Mouse (Mus musculus) kidney, embryonic 16.5 days (tissue): Measurements from ENCODE around the gene Gm1123. TPM values are rescaled to one million over a fixed set of nuclear protein-coding genes. Genes with fewer than 3 reads are reported as not detected.

ENCODE experiments used
- ATAC-seq: fragments of 200-750 bp; cut with Nextera tagmentation; 2 replicates; pipeline ENCODE4 v1.8.0; 2017; ENCODE audit warnings: moderate TSS enrichment; ENCODE audit not compliant: low FRiP score, low TSS enrichment
- H3K27ac ChIP-seq: fragments of 300-500 bp; sonication (generic); 2 replicates; pipeline ENCODE4 v1.5.1; 2014; ENCODE audit warnings: low read length
- H3K27me3 ChIP-seq: fragments of 300-500 bp; sonication (generic); 2 replicates; pipeline ENCODE4 v1.6.1; 2014; ENCODE audit warnings: low read length, control low read depth, mixed read lengths; ENCODE audit not compliant: insufficient read depth
- H3K36me3 ChIP-seq: fragments of 300-500 bp; sonication (generic); 2 replicates; pipeline ENCODE4 v1.6.1; 2014; ENCODE audit warnings: low read length, control low read depth, mixed read lengths; ENCODE audit not compliant: insufficient read depth
- H3K4me1 ChIP-seq: fragments of 300-500 bp; sonication (generic); 2 replicates; pipeline ENCODE4 v1.6.1; 2014; ENCODE audit warnings: low read length, control low read depth, mixed read lengths; ENCODE audit not compliant: insufficient read depth
- H3K4me2 ChIP-seq: fragments of 300-500 bp; sonication (generic); replicated peaks from 2 replicates; pipeline ENCODE4 v1.6.1; 2014; ENCODE audit warnings: low read depth, low read length
- H3K4me3 ChIP-seq: fragments of 300-500 bp; sonication (generic); 2 replicates; pipeline ENCODE4 v1.5.1; 2014; ENCODE audit warnings: mild to moderate bottlenecking, low read length
- H3K9ac ChIP-seq: fragments of 300-500 bp; sonication (generic); replicated peaks from 2 replicates; pipeline ENCODE4 v1.6.1; 2014; ENCODE audit warnings: low read length
- H3K9me3 ChIP-seq: fragments of 300-500 bp; sonication (generic); 2 replicates; pipeline ENCODE4 v1.6.1; 2016; ENCODE audit warnings: low read length, control low read depth
- WGBS: fragments of 180-500 bp; shearing (Covaris S2); extraction: QIAGEN DNeasy Blood & Tissue Kit; methylation state at CpG from one replicate; pipeline ENCODE4 v1.1.7; 2014; 5-methylcytosine and 5-hydroxymethylcytosine counted together
- polyA plus RNA-seq: library from polyadenylated mRNA; unstranded; fragments of >200 nt; fragmentation: Nextera tagmentation; extraction: Ambion mirVana; gene quantifications from 2 replicates; pipeline ENCODE4 v1.2.1, GENCODE M21; 2015

The Gm1123 gene
- polyA plus RNA-seq, 1 experiment from 2014 or later = 0.10 TPM

GRCm38 (mm10) chr9:98985800-98986475, 49.6 kb downstream of the Gm1123 start, which contains the start of gene Faim:
TSS of gene Faim (plus strand) at chr9:98986373.
- 0 out of 2 replicates have a peak within 1 kb of the TSS, but pooled peaks have one; percentile 3 for H3K27ac ChIP-seq
- H3K36me3 ChIP-seq = no peaks in the 10 kb centered on the region
- H3K4me2 ChIP-seq = peak within 1 kb of the TSS; percentile 95
- H3K4me3 ChIP-seq = peak within 1 kb of the TSS; percentile 88
- no peaks in the 10 kb centered on the region for H3K9me3 ChIP-seq
- peaks cover 6% of the 10 kb centered on the region for H3K4me1 ChIP-seq
- WGBS = 1% methylated on average over 43 of the region's 45 CpGs
- H3K27me3 ChIP-seq = peaks cover 18% of the 10 kb centered on the region; the same call in 1 of the 2 replicates
- peak; percentile 99 for ATAC-seq
- peak within 1 kb of the TSS; percentile 77 for H3K9ac ChIP-seq

GRCm38 (mm10) chr9:98979431-98980416, 55.8 kb downstream of the Gm1123 start:
- H3K27me3 ChIP-seq = peaks cover 52% of the 10 kb centered on the region
- WGBS = 5% methylated on average over 29 of the region's 29 CpGs
- peaks cover 4% of the 10 kb centered on the region; the same call in 1 of the 2 replicates for H3K4me1 ChIP-seq
- ATAC-seq = peak; percentile 67
- H3K4me3 ChIP-seq = peak overlapping the region; percentile 39
- no peaks in the 10 kb centered on the region for H3K36me3 ChIP-seq
- H3K27ac ChIP-seq = no peak overlapping the region
- no peaks in the 10 kb centered on the region for H3K9me3 ChIP-seq
- 0 out of 2 replicates have a peak overlapping the region, but pooled peaks have one; percentile 12 for H3K9ac ChIP-seq
- H3K4me2 ChIP-seq = peak overlapping the region; percentile 52

- ATAC-seq = no peak
- no peak overlapping the region for H3K4me2 ChIP-seq
- no peak overlapping the region for H3K4me3 ChIP-seq
- H3K27me3 ChIP-seq = peaks cover 66% of the 10 kb centered on the region
- no peak overlapping the region for H3K27ac ChIP-seq
- no peaks in the 10 kb centered on the region for H3K9me3 ChIP-seq
- H3K4me1 ChIP-seq = peaks cover 4% of the 10 kb centered on the region; the same call in 1 of the 2 replicates
- H3K36me3 ChIP-seq = no peaks in the 10 kb centered on the region
- no peak overlapping the region for H3K9ac ChIP-seq
- 45% methylated on average over 5 of the region's 5 CpGs for WGBS
Observed at GRCm38 (mm10) chr9:98976520-98976919, 59.0 kb downstream of the Gm1123 start.

GRCm38 (mm10) chr9:98976081-98976480, 59.4 kb downstream of the Gm1123 start:
- Histone ChIP-seq H3K27ac (no peak overlapping the region), H3K9ac (no peak overlapping the region), H3K4me2 (no peak overlapping the region), H3K27me3 (peaks cover 69% of the 10 kb centered on the region), H3K9me3 (no peaks in the 10 kb centered on the region; the same call in 1 of the 2 replicates), H3K4me1 (peaks cover 4% of the 10 kb centered on the region; the same call in 1 of the 2 replicates), H3K4me3 (no peak overlapping the region), H3K36me3 (no peaks in the 10 kb centered on the region)
- ATAC-seq = no peak
- 81% methylated on average over 1 of the region's 1 CpGs for WGBS

- Histone ChIP-seq H3K4me2 (no peak overlapping the region), H3K9ac (no peak overlapping the region), H3K4me1 (peaks cover 4% of the 10 kb centered on the region; the same call in 1 of the 2 replicates), H3K27me3 (peaks cover 81% of the 10 kb centered on the region), H3K9me3 (peaks cover 8% of the 10 kb centered on the region; the same call in 1 of the 2 replicates), H3K27ac (no peak overlapping the region), H3K4me3 (no peak overlapping the region), H3K36me3 (no peaks in the 10 kb centered on the region)
- no peak for ATAC-seq
- WGBS = 32% methylated on average over 2 of the region's 2 CpGs
Observed at GRCm38 (mm10) chr9:98974898-98975297, 60.6 kb downstream of the Gm1123 start.

GRCm38 (mm10) chr9:98973561-98973960, 62.0 kb downstream of the Gm1123 start:
- H3K27me3 ChIP-seq = peaks cover 86% of the 10 kb centered on the region
- ATAC-seq = no peak

GRCm38 (mm10) chr9:98973101-98973521, 62.4 kb downstream of the Gm1123 start:
- H3K27ac ChIP-seq = no peak overlapping the region
- WGBS = under 1% methylated on average over 40 of the region's 40 CpGs
- peaks cover 86% of the 10 kb centered on the region for H3K27me3 ChIP-seq
- no peaks in the 10 kb centered on the region for H3K4me1 ChIP-seq
- H3K36me3 ChIP-seq = no peaks in the 10 kb centered on the region
- H3K4me2 ChIP-seq = peak overlapping the region; percentile 58
- H3K9me3 ChIP-seq = peaks cover 8% of the 10 kb centered on the region; the same call in 1 of the 2 replicates
- 0 out of 2 replicates have a peak, but pooled peaks have one; percentile 23 for ATAC-seq
- H3K4me3 ChIP-seq = peak overlapping the region; percentile 45
- no peak overlapping the region for H3K9ac ChIP-seq

More at GRCm38 (mm10) chr9:98973561-98973960, 62.0 kb downstream of the Gm1123 start:
- peaks cover 8% of the 10 kb centered on the region; the same call in 1 of the 2 replicates for H3K9me3 ChIP-seq
- no peaks in the 10 kb centered on the region for H3K4me1 ChIP-seq
- H3K36me3 ChIP-seq = no peaks in the 10 kb centered on the region
- no peak overlapping the region for H3K9ac ChIP-seq
- no peak overlapping the region for H3K27ac ChIP-seq
- 5% methylated on average over 7 of the region's 7 CpGs for WGBS
- H3K4me3 ChIP-seq = peak overlapping the region; percentile 45
- peak overlapping the region; percentile 58 for H3K4me2 ChIP-seq

GRCm38 (mm10) chr9:98965084-98965483, 70.4 kb downstream of the Gm1123 start:
- Histone ChIP-seq H3K4me1 (no peaks in the 10 kb centered on the region), H3K9ac (no peak overlapping the region), H3K36me3 (no peaks in the 10 kb centered on the region), H3K27me3 (peaks cover 87% of the 10 kb centered on the region), H3K4me3 (no peak overlapping the region), H3K27ac (no peak overlapping the region), H3K4me2 (no peak overlapping the region), H3K9me3 (no peaks in the 10 kb centered on the region)
- ATAC-seq = peak; percentile 49; the same call in 1 of the 2 replicates
- 1% methylated on average over 18 of the region's 18 CpGs for WGBS

- WGBS = 4% methylated on average over 18 of the region's 18 CpGs
- H3K4me1 ChIP-seq = no peaks in the 10 kb centered on the region
- no peaks in the 10 kb centered on the region for H3K36me3 ChIP-seq
- no peaks in the 10 kb centered on the region for H3K9me3 ChIP-seq
- H3K4me2 ChIP-seq = no peak overlapping the region
- H3K27me3 ChIP-seq = peaks cover 88% of the 10 kb centered on the region
- no peak for ATAC-seq
- H3K4me3 ChIP-seq = no peak overlapping the region
- H3K27ac ChIP-seq = no peak overlapping the region
- no peak overlapping the region for H3K9ac ChIP-seq
Observed at GRCm38 (mm10) chr9:98963661-98964060, 71.9 kb downstream of the Gm1123 start.
